Mouse (Mus musculus): ENCODE results near the gene Dpm2.

DNA sequence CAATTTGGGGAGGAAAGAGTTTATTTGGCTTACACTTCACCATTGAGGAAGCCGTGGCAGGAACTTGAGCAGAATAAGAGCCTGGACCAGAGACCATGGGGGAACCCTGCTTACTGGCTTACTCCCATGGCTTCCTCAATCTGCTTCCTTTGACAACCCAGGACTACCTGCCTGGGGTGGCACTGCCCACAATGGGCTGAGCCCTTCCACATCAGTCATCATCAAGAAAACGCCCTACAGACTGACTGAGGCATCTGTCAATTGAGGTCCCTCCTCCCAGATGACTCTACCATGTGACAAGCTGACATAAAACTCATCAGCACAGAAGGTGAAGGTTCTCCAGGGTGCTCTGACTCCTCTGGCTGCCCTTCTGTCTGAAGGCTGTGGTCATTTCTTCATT lies 40.2 kb upstream of the Dpm2 start:
- no peak for TF ChIP-seq CTCF (IDR thresholded peaks at IDR 0.05; ENCODE audit: control insufficient read depth, insufficient read depth, insufficient replicate concordance, low read depth, low read length)
- no peak for TF ChIP-seq POLR2A (IDR thresholded peaks at IDR 0.05; ENCODE audit: control insufficient read depth, low read depth, low read length)

Measured in testis, adult 2 months (tissue).